Mouse (Mus musculus) ES-E14 (cell line): ENCODE results near the gene Cspg5. TPM values are rescaled to one million over a fixed set of nuclear protein-coding genes. Genes with fewer than 3 reads are reported as not detected.

Source experiments
- DNase-seq: peaks from one replicate; pipeline ENCODE4 v3.0.0-alpha.2; 2013; ENCODE audit warnings: low read depth, low spot score
- H3K27ac ChIP-seq: 2 replicates; pipeline ENCODE4 v1.5.1; 2012; ENCODE audit warnings: low read depth, mild to moderate bottlenecking, low read length, moderate library complexity, mixed read lengths; ENCODE audit not compliant: poor library complexity, insufficient read depth, severe bottlenecking
- H3K36me3 ChIP-seq: 2 replicates; pipeline ENCODE4 v1.6.1; 2012; ENCODE audit warnings: mild to moderate bottlenecking, low read length, moderate library complexity, mixed read lengths; ENCODE audit not compliant: control insufficient read depth, poor library complexity, insufficient read depth, severe bottlenecking
- H3K4me1 ChIP-seq, 2 experiments: fragments of 150-350 bp in 1 of 2; sonication (generic) in 1 of 2; 2 replicates each; pipeline ENCODE4 v1.6.1; 2012; ENCODE audit warnings: low read length in 2 of 2, mild to moderate bottlenecking in 1 of 2, mixed read lengths in 1 of 2; ENCODE audit not compliant: control insufficient read depth in 2 of 2, insufficient read depth in 2 of 2, poor library complexity in 1 of 2
- H3K4me3 ChIP-seq, 2 experiments: fragments of 150-350 bp in 1 of 2; sonication (generic) in 1 of 2; 2 replicates each; pipeline ENCODE4 v1.5.1; 2012; ENCODE audit warnings: low read length in 2 of 2, low read depth in 1 of 2, mild to moderate bottlenecking in 1 of 2, mixed read lengths in 1 of 2; ENCODE audit not compliant: insufficient read depth in 1 of 2, poor library complexity in 1 of 2, severe bottlenecking in 1 of 2
- H3K9ac ChIP-seq: 2 replicates; pipeline ENCODE4 v1.6.1; 2012; ENCODE audit warnings: low read depth, mild to moderate bottlenecking, low read length, mixed read lengths; ENCODE audit not compliant: poor library complexity, insufficient read depth, severe bottlenecking
- H3K9me3 ChIP-seq: fragments of 150-350 bp; sonication (generic); 2 replicates; pipeline ENCODE4 v1.6.1; 2012; ENCODE audit warnings: low read depth, mild to moderate bottlenecking, low read length; ENCODE audit not compliant: control insufficient read depth, insufficient read depth
- CHD2 ChIP-seq: IDR thresholded peaks from 2 replicates; pipeline ENCODE4 v1.6.1; 2014; ENCODE audit warnings: mild to moderate bottlenecking, low read depth, low read length, inconsistent platforms
- HCFC1 ChIP-seq: IDR thresholded peaks from 2 replicates; pipeline ENCODE4 v1.6.1; 2012; ENCODE audit warnings: low read length, inconsistent platforms, borderline replicate concordance; ENCODE audit not compliant: insufficient read depth
- MAFK ChIP-seq: IDR thresholded peaks from 2 replicates; pipeline ENCODE4 v1.6.1; 2014; ENCODE audit warnings: mild to moderate bottlenecking, low read depth, low read length, inconsistent platforms; ENCODE audit not compliant: insufficient read depth
- ZC3H11A ChIP-seq: IDR thresholded peaks from 2 replicates; pipeline ENCODE4 v1.6.1; 2012; ENCODE audit warnings: low read depth, mild to moderate bottlenecking, inconsistent platforms, low read length, borderline replicate concordance
- ZNF384 ChIP-seq: IDR thresholded peaks from 2 replicates; pipeline ENCODE4 v1.6.1; 2012; ENCODE audit warnings: low read depth, low read length, inconsistent platforms
- in situ Hi-C, 2 experiments: fragments of 600-800 bp; cut with MboI; formaldehyde crosslinking; loops; one replicate each; pipeline ENCODE4 v1.15.1; 2025; ENCODE audit warnings: low sequenced_read_pairs in 2 of 2, inconsistent platforms in 1 of 2; ENCODE audit not compliant: unreplicated experiment in 2 of 2
- total RNA-seq: library from RNA; depleted of rRNA; stranded (reverse); fragments of 300-350 nt; gene quantifications from 2 replicates; pipeline ENCODE4 v1.2.3, GENCODE M21; 2012

The Cspg5 gene
- total RNA-seq, 1 experiment: 3.3 TPM

DNA sequence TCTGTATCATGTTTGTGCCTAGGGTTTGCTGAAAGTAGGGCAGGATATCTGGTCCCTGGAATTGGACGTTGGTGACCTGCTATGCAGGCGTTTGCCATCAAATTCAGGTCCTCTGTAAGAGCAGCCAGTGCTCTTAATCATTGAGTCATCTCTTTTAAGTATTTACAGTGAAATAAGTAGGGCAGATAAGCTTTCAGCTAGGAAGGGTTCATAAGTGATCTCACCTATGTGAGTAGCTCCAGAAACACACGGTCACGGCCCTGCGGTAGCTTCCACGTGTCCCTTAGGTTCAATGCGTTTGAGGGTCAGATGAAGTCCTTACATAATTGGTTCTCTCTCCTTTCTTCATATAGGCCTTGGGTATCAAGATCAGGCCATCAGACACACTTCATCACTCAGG is 35.3 kb upstream of the Cspg5 start:
- H3K36me3 ChIP-seq: peaks cover 13% of the 10 kb centered on the region
- in situ Hi-C loops: no loop called here

DNA sequence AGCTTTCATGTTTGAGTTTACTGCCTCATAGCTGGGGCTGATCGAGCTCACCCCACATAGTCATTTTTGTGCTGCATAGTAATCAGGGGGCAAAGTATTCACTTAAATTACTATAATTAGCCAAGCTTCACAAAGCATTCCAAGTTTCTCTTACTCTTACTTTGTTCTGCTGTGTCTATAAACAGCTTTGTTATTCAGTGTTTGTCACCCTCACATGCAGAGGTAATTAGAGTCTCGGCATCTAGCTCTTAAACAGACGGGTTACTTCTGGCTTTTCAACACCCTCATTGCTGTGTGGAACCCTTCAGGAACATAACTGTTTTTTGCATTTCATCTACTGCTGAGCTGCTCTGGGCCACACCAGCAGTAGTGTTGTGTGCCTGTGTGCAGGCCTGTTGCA is 34.6 kb upstream of the Cspg5 start:
- H3K9me3 ChIP-seq: no peaks in the 10 kb centered on the region
- no peak overlapping the region for H3K4me3 ChIP-seq
- TF ChIP-seq HCFC1: no peak
- no peak for TF ChIP-seq ZNF384
- TF ChIP-seq ZC3H11A: no peak
- TF ChIP-seq CHD2: no peak
- no peak for TF ChIP-seq MAFK
- H3K9ac ChIP-seq: no peak overlapping the region
- H3K27ac ChIP-seq: no peak overlapping the region
- in situ Hi-C loops: no loop called here
- no peak for DNase-seq
- peaks cover 13% of the 10 kb centered on the region for H3K36me3 ChIP-seq
- H3K4me1 ChIP-seq: peaks cover 0 to 10% of the 10 kb centered on the region in 2 experiments; a peak in 2 of 4 replicates

More for the DNA sequence above, 35.3 kb upstream of the Cspg5 start:
- Histone ChIP-seq H3K9me3 (no peaks in the 10 kb centered on the region), H3K4me1 (peaks cover 0 to 10% of the 10 kb centered on the region in 2 experiments; a peak in 2 of 4 replicates), H3K4me3 (no peak overlapping the region), H3K27ac (no peak overlapping the region), H3K9ac (no peak overlapping the region)
- TF ChIP-seq ZNF384 (no peak), ZC3H11A (no peak), HCFC1 (no peak), MAFK (no peak), CHD2 (no peak)
- DNase-seq: no peak

DNA sequence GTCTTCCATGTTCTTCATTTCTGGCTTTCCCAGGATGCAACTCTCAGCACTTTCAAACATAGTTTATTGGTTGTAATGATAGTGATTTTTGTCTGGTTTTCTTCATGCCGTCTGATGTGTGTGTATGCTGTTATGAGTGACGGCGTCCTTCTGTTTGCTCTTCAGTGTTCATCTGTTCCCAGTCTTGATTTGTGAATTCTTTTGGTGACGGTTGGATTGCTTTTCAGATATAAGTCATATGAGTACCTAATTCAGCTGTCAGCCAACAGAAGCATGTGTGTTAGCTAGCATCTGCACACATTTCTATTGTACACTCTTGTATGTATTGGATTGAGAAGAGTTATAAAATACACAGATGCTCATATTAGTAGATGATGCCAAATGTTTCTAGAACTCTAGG is 19.3 kb upstream of the Cspg5 start:
- Histone ChIP-seq H3K9ac (no peak overlapping the region), H3K4me1 (peaks cover 0 to 7% of the 10 kb centered on the region in 2 experiments; a peak in 1 of 4 replicates), H3K9me3 (no peaks in the 10 kb centered on the region), H3K27ac (no peak overlapping the region), H3K36me3 (peaks cover 20% of the 10 kb centered on the region), H3K4me3 (no peak overlapping the region)
- in situ Hi-C loops: no loop called here
- no peak for DNase-seq
- TF ChIP-seq ZC3H11A (no peak), ZNF384 (no peak), MAFK (no peak), HCFC1 (no peak), CHD2 (no peak)

DNA sequence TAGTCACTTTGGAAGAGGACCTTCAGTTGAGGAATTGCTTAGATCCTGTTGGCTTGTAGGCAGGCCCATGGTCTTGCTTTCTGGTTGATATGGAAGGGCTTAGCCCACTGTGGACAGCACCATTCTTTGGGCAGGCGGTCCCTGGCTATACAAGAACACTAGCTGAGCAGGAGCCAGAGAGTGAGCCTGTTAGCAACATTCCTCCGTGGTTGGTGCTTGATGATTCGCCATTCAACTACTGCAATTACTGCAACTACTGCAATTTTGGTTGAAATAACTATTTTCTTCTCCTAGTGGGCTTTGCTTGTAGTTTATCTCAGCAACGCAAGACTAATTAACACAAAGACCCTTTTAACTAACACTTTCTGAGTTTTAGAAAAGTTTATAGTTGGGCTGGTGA is 17.4 kb upstream of the Cspg5 start:
- H3K9ac ChIP-seq: no peak overlapping the region
- no peaks in the 10 kb centered on the region for H3K9me3 ChIP-seq
- no peak overlapping the region; the same call in 1 of the 2 replicates for H3K27ac ChIP-seq
- in situ Hi-C loops: no loop called here
- H3K4me1 ChIP-seq: peaks cover 2 to 13% of the 10 kb centered on the region in 2 experiments; a peak in 3 of 4 replicates
- H3K4me3 ChIP-seq: no peak overlapping the region
- TF ChIP-seq MAFK (no peak), ZNF384 (no peak), CHD2 (no peak), ZC3H11A (no peak), HCFC1 (no peak)
- DNase-seq: no peak
- H3K36me3 ChIP-seq: peaks cover 20% of the 10 kb centered on the region

DNA sequence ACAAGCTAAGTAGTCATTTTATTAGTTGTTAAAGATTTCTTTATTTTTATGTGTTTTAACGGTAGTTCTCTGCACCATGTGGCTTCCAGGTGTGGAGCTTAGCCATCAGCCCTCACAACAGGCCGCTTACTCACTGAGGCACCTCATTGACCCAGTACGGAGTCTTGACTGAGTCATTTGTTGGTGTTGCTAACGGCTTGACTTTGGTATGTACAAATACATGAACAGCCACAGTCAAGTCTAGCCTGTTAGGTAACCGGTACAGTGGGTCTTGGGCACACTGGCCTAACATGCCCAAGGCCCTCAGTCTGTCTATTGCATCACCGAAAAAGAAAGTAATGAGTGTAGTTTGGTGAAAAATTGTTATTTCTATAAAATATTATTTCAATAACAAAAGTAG is 14.9 kb upstream of the Cspg5 start:
- Histone ChIP-seq H3K27ac (no peak overlapping the region), H3K9me3 (no peaks in the 10 kb centered on the region), H3K4me1 (peaks cover 2 to 13% of the 10 kb centered on the region in 2 experiments; a peak in 3 of 4 replicates), H3K4me3 (no peak overlapping the region), H3K36me3 (peaks cover 12% of the 10 kb centered on the region), H3K9ac (no peak overlapping the region)
- no peak for TF ChIP-seq HCFC1
- no peak for TF ChIP-seq CHD2
- TF ChIP-seq MAFK: no peak
- TF ChIP-seq ZC3H11A: no peak
- TF ChIP-seq ZNF384: no peak
- DNase-seq: no peak
- in situ Hi-C loops: no loop called here
